Mouse (Mus musculus): ENCODE measurements at regions not wholly inside any gene's neighbourhood (a gene's known extent, or its start where the extent isn't known, plus 50 kb on each side); places are given as distances from the start of the nearest gene placed in this dataset.
"Not testable (repeated sequence)": the region's sequence is repeated elsewhere in the genome, so short reads cannot be mapped to it uniquely, and the experiment has no call there.

GRCm38 (mm10) chr6:64948839-64949238, 93.5 kb upstream of the Smarcad1 start:
- H3K4me2 ChIP-seq (ENCODE audit: insufficient read depth, low read depth, poor library complexity, severe bottlenecking); H3K4me1 ChIP-seq (ENCODE audit: control insufficient read depth in 1 of 2, insufficient read depth in 2 of 2); H3K27ac ChIP-seq (ENCODE audit: insufficient read depth, low read depth); dilution Hi-C loops (cut with MboI; ENCODE audit: extremely low pct_ligation_motif_present, extremely low pct_unique_long_range_greater_than_20kb, low sequenced_read_pairs); H3K79me2 ChIP-seq (replicated peaks; ENCODE audit: control insufficient read depth, extremely low read depth, insufficient read depth, poor library complexity, severe bottlenecking); H3K9ac ChIP-seq (ENCODE audit: insufficient read depth, low read depth); H3K36me3 ChIP-seq (replicated peaks in 1 of 2; ENCODE audit: control insufficient read depth in 1 of 2, insufficient read depth in 1 of 2, low read length in 1 of 2); H3K27me3 ChIP-seq (replicated peaks); H3K9me3 ChIP-seq (replicated peaks; ENCODE audit: low read length); in situ Hi-C loops (cut with MboI; ENCODE audit: low pct_ligation_motif_present, low pct_unique_long_range_greater_than_20kb, low sequenced_read_pairs); H3K4me3 ChIP-seq (replicated peaks in 1 of 3; ENCODE audit: low read depth in 2 of 3, low read length in 2 of 3, poor library complexity in 1 of 3): not testable (repeated sequence)
- DNase-seq (ENCODE audit: extremely low read depth): peak; percentile 15
- TF ChIP-seq CTCF (conservative IDR thresholded peaks at IDR 0.05 in 1 of 2, IDR thresholded peaks at IDR 0.05 in 1 of 2; ENCODE audit: low read depth in 2 of 2, low read length in 2 of 2): 0 out of 4 replicates have a peak, but pooled peaks of 1 of the 2 experiments have one; percentile 6

- DNase-seq (ENCODE audit: extremely low read depth): no peak
- no peak overlapping the region for H3K27ac ChIP-seq (ENCODE audit: insufficient read depth, low read depth)
- no peak for TF ChIP-seq POLR2AphosphoS2 (IDR thresholded peaks at IDR 0.05; ENCODE audit: low read depth, low read length)
- no peaks in the 10 kb centered on the region for H3K27me3 ChIP-seq (replicated peaks)
- in situ Hi-C loops (cut with MboI; ENCODE audit: low pct_ligation_motif_present, low pct_unique_long_range_greater_than_20kb, low sequenced_read_pairs): no loop called here
- no peaks in the 10 kb centered on the region for H3K36me3 ChIP-seq (replicated peaks in 1 of 2; ENCODE audit: control insufficient read depth in 1 of 2, insufficient read depth in 1 of 2, low read length in 1 of 2)
- H3K4me3 ChIP-seq (replicated peaks in 1 of 3; ENCODE audit: low read depth in 2 of 3, low read length in 2 of 3, poor library complexity in 1 of 3): no peak overlapping the region
- dilution Hi-C loops (cut with MboI; ENCODE audit: extremely low pct_ligation_motif_present, extremely low pct_unique_long_range_greater_than_20kb, low sequenced_read_pairs): no loop called here
- no peaks in the 10 kb centered on the region for H3K9me3 ChIP-seq (replicated peaks; ENCODE audit: low read length)
- peaks cover 0 to 2% of the 10 kb centered on the region in 2 experiments; a peak in 1 of 4 replicates for H3K4me1 ChIP-seq (ENCODE audit: control insufficient read depth in 1 of 2, insufficient read depth in 2 of 2)
- H3K4me2 ChIP-seq (ENCODE audit: insufficient read depth, low read depth, poor library complexity, severe bottlenecking): no peak overlapping the region
- H3K79me2 ChIP-seq (replicated peaks; ENCODE audit: control insufficient read depth, extremely low read depth, insufficient read depth, poor library complexity, severe bottlenecking): no peaks in the 10 kb centered on the region
- no peak overlapping the region for H3K9ac ChIP-seq (ENCODE audit: insufficient read depth, low read depth)
Measured at GRCm38 (mm10) chr6:64961608-64962486, 80.5 kb upstream of the Smarcad1 start.

GRCm38 (mm10) chr6:64962612-64963011, 79.8 kb upstream of the Smarcad1 start:
- H3K9ac ChIP-seq (ENCODE audit: insufficient read depth, low read depth): no peak overlapping the region
- H3K36me3 ChIP-seq (replicated peaks in 1 of 2; ENCODE audit: control insufficient read depth in 1 of 2, insufficient read depth in 1 of 2, low read length in 1 of 2): no peaks in the 10 kb centered on the region
- no peak for DNase-seq (ENCODE audit: extremely low read depth)
- no peak overlapping the region for H3K4me2 ChIP-seq (ENCODE audit: insufficient read depth, low read depth, poor library complexity, severe bottlenecking)
- no peaks in the 10 kb centered on the region for H3K9me3 ChIP-seq (replicated peaks; ENCODE audit: low read length)
- H3K4me1 ChIP-seq (ENCODE audit: control insufficient read depth in 1 of 2, insufficient read depth in 2 of 2): peaks cover 0 to 2% of the 10 kb centered on the region in 2 experiments; a peak in 1 of 4 replicates
- H3K27me3 ChIP-seq (replicated peaks): no peaks in the 10 kb centered on the region
- H3K4me3 ChIP-seq (replicated peaks in 1 of 3; ENCODE audit: low read depth in 2 of 3, low read length in 2 of 3, poor library complexity in 1 of 3): no peak overlapping the region
- in situ Hi-C loops (cut with MboI; ENCODE audit: low pct_ligation_motif_present, low pct_unique_long_range_greater_than_20kb, low sequenced_read_pairs) (no loop called here), dilution Hi-C loops (cut with MboI; ENCODE audit: extremely low pct_ligation_motif_present, extremely low pct_unique_long_range_greater_than_20kb, low sequenced_read_pairs) (no loop called here)
- no peak overlapping the region for H3K27ac ChIP-seq (ENCODE audit: insufficient read depth, low read depth)
- TF ChIP-seq RCOR1 (conservative IDR thresholded peaks at IDR 0.05; ENCODE audit: low read depth, low read length) (no peak), CHD2 (IDR thresholded peaks at IDR 0.05; ENCODE audit: low read length) (no peak)
- H3K79me2 ChIP-seq (replicated peaks; ENCODE audit: control insufficient read depth, extremely low read depth, insufficient read depth, poor library complexity, severe bottlenecking): no peaks in the 10 kb centered on the region

- dilution Hi-C loops (cut with MboI; ENCODE audit: extremely low pct_ligation_motif_present, extremely low pct_unique_long_range_greater_than_20kb, low sequenced_read_pairs): no loop called here
- no peaks in the 10 kb centered on the region for H3K79me2 ChIP-seq (replicated peaks; ENCODE audit: control insufficient read depth, extremely low read depth, insufficient read depth, poor library complexity, severe bottlenecking)
- in situ Hi-C loops (cut with MboI; ENCODE audit: low pct_ligation_motif_present, low pct_unique_long_range_greater_than_20kb, low sequenced_read_pairs): no loop called here
- TF ChIP-seq HCFC1 (IDR thresholded peaks at IDR 0.05; ENCODE audit: low read depth, low read length): no peak
- TF ChIP-seq JUN (IDR thresholded peaks at IDR 0.05; ENCODE audit: insufficient read depth, low read depth, low read length): no peak
- TF ChIP-seq ZC3H11A (IDR thresholded peaks at IDR 0.05; ENCODE audit: low read depth, low read length): no peak
- TF ChIP-seq MXI1 (IDR thresholded peaks at IDR 0.05; ENCODE audit: low read depth, low read length): no peak
- no peak for TF ChIP-seq EP300 (IDR thresholded peaks at IDR 0.05; ENCODE audit: low read length)
- no peak for TF ChIP-seq POLR2AphosphoS2 (IDR thresholded peaks at IDR 0.05; ENCODE audit: low read depth, low read length)
- TF ChIP-seq RCOR1 (conservative IDR thresholded peaks at IDR 0.05; ENCODE audit: low read depth, low read length): no peak
- peak overlapping the region; percentile 21; the same call in 1 of the 2 replicates for H3K4me2 ChIP-seq (ENCODE audit: insufficient read depth, low read depth, poor library complexity, severe bottlenecking)
- H3K9me3 ChIP-seq (replicated peaks; ENCODE audit: low read length): no peaks in the 10 kb centered on the region
- no peak overlapping the region for H3K27ac ChIP-seq (ENCODE audit: insufficient read depth, low read depth)
- H3K9ac ChIP-seq (ENCODE audit: insufficient read depth, low read depth): no peak overlapping the region
- no peak for DNase-seq (ENCODE audit: extremely low read depth)
- no peaks in the 10 kb centered on the region for H3K27me3 ChIP-seq (replicated peaks)
- no peak overlapping the region for H3K4me3 ChIP-seq (replicated peaks in 1 of 3; ENCODE audit: low read depth in 2 of 3, low read length in 2 of 3, poor library complexity in 1 of 3)
- no peaks in the 10 kb centered on the region for H3K4me1 ChIP-seq (ENCODE audit: control insufficient read depth in 1 of 2, insufficient read depth in 2 of 2)
- no peaks in the 10 kb centered on the region for H3K36me3 ChIP-seq (replicated peaks in 1 of 2; ENCODE audit: control insufficient read depth in 1 of 2, insufficient read depth in 1 of 2, low read length in 1 of 2)
Measured at GRCm38 (mm10) chr6:64964664-64965063, 77.7 kb upstream of the Smarcad1 start.
